Mouse (Mus musculus) C2C12 (cell line): ENCODE results near the gene Cntn6.

Experiments
- CTCF ChIP-seq: IDR thresholded peaks from one replicate; pipeline ENCODE4 v1.5.1; 2011; ENCODE audit not compliant: control insufficient read depth, insufficient read depth, insufficient read length
- FOSL1 ChIP-seq: IDR thresholded peaks from one replicate; pipeline ENCODE4 v1.8.0; 2011; ENCODE audit warnings: mild to moderate bottlenecking, low read length; ENCODE audit not compliant: poor library complexity, insufficient read depth, severe bottlenecking

DNA sequence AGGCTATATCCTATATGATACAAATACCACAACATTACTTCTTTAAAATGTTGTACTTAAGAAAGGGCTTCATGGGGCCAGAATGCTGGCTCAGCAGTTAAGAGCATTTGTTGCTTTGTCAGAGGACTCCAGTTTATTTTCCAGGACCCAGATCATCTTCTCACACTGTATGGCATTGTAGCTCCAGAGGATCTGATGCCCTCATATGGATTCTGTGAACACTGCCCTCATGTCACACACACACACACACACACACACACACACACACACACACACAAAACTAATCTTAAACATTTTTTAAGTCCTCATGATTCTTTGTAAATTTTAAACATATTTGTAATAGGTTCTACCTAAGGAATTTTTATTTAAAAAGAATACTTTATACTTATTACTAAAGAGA is 110.3 kb downstream of the Cntn6 start:
- TF ChIP-seq CTCF: no peak
- TF ChIP-seq FOSL1: no peak
